In genomic region chr11:117423422-117423821, GRCm38 (mm10) we compare ENCODE assay signal across 21 mouse cellular contexts.
"Had no signal": no experiment of that assay in that cellular context is flagged by ENCODE, and none has a peak within 500 bp of the region (broad histone marks: within the 10 kb centered on the region; RNA-seq: fewer than 3 reads in every experiment).

No protein-coding gene starts in this region.

- H3K27me3 ChIP-seq: limb, embryonic 13.5 days; midbrain, embryonic 15.5 days; stomach, embryonic 15.5 days had no signal

- DNase-seq: layer of hippocampus, adult 9-11 months; liver; lung, adult 18-20 months; lung, postnatal 10 days; lung, postnatal 36 days; right cerebral cortex, postnatal 25 days; spleen, adult 18-20 months; thymus, postnatal 25 days had no signal

- H3K4me2 ChIP-seq: limb, embryonic 13.5 days; liver, embryonic 12.5 days; liver, embryonic 15.5 days; lung, embryonic 15.5 days; midbrain, embryonic 15.5 days; neural tube, embryonic 12.5 days; neural tube, embryonic 15.5 days; stomach, embryonic 15.5 days had no signal

- H3K4me3 ChIP-seq: layer of hippocampus, adult 2 months; limb, embryonic 10.5 days; limb, embryonic 13.5 days; liver, embryonic 12.5 days; liver, embryonic 15.5 days; lung, embryonic 15.5 days; megakaryocyte, embryonic 14.5 days; midbrain, embryonic 10.5 days; midbrain, embryonic 15.5 days; neural tube, embryonic 12.5 days; neural tube, embryonic 15.5 days; stomach, embryonic 15.5 days had no signal

- H3K9ac ChIP-seq: limb, embryonic 13.5 days; liver, embryonic 12.5 days; liver, embryonic 15.5 days; lung, embryonic 15.5 days; midbrain, embryonic 15.5 days; neural tube, embryonic 12.5 days; neural tube, embryonic 15.5 days; stomach, embryonic 15.5 days had no signal

- H3K9me3 ChIP-seq: limb, embryonic 10.5 days; limb, embryonic 13.5 days; liver, embryonic 12.5 days; liver, embryonic 15.5 days; lung, embryonic 15.5 days; midbrain, embryonic 10.5 days; midbrain, embryonic 15.5 days; neural tube, embryonic 12.5 days; neural tube, embryonic 15.5 days; stomach, embryonic 15.5 days had no signal

- H3K36me3 ChIP-seq: limb, embryonic 10.5 days; limb, embryonic 13.5 days; liver, embryonic 12.5 days; liver, embryonic 15.5 days; lung, embryonic 15.5 days; midbrain, embryonic 10.5 days; midbrain, embryonic 15.5 days; neural tube, embryonic 12.5 days; neural tube, embryonic 15.5 days; stomach, embryonic 15.5 days had no signal

- H3K27ac ChIP-seq: kidney, postnatal 0 days; layer of hippocampus, adult 2 months; limb, embryonic 10.5 days; limb, embryonic 13.5 days; liver, embryonic 12.5 days; liver, embryonic 15.5 days; lung, embryonic 15.5 days; midbrain, embryonic 10.5 days; midbrain, embryonic 15.5 days; neural tube, embryonic 12.5 days; neural tube, embryonic 15.5 days; stomach, embryonic 15.5 days had no signal

- H3K4me1 ChIP-seq: liver, embryonic 15.5 days had no signal

- ATAC-seq: liver, embryonic 12.5 days; midbrain, embryonic 15.5 days had no signal
